ENCODE assay signal across 8 mouse cellular contexts in the genomic region with DNA sequence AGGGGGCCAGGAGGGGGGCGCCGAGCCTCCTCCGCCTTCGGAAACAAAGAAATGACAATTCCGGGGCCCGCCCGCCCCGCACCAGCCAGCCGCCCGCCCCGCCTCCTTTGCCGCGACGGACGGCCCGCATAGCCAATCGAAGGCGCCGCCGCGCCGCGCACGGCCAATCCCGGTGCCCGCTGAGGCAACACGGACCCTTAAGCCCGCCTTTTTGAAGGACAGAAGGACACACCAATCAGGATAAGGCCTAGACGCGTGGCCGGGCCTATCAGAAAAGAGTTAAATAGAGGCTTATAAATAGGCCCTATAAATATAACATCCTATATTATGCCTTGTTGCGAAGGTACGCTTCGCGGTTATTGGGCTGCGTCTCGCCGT. TPM values are rescaled to one million over a fixed set of nuclear protein-coding genes. Genes with fewer than 3 reads are reported as not detected.
A peak's percentile ranks its signal among the peaks of the same experiment; 100 is the strongest.
DNase-seq lines count a peak whose midpoint lies in the region; ATAC-seq lines count a peak whose summit lies in the region.

Gene Maco1 (minus strand): TSS at position 87 of the 378 bp plus-strand sequence.

- H3K36me3 ChIP-seq in hindbrain, embryonic 16.5 days (ENCODE audit: control insufficient read depth, insufficient read depth, low read length): no peaks in the 10 kb centered on the region
- no peaks in the 10 kb centered on the region for H3K36me3 ChIP-seq in macrophage (ENCODE audit: inconsistent target)

- H3K4me2 ChIP-seq in hindbrain, embryonic 16.5 days (ENCODE audit: low read length): peak within 1 kb of the TSS; percentile 72

- WGBS in hindbrain, embryonic 16.5 days: 0% methylated on average over 38 of the region's 38 CpGs
- 0% methylated on average over 22 of the region's 38 CpGs for WGBS in macrophage (ENCODE audit: missing documents)

- peak within 1 kb of the TSS; percentile 88 for H3K4me3 ChIP-seq in hindbrain, embryonic 16.5 days (ENCODE audit: low read length)
- H3K4me3 ChIP-seq in macrophage (ENCODE audit: inconsistent target): peak within 1 kb of the TSS; percentile 40

- H3K9me3 ChIP-seq in hindbrain, embryonic 16.5 days (ENCODE audit: control insufficient read depth, low read length): no peaks in the 10 kb centered on the region

- DNase-seq in R1 (ENCODE audit: low read depth, low spot score): peak; percentile 98
- peak; percentile 99 to 100 for DNase-seq in cerebellum, postnatal 14 days
- DNase-seq in frontal cortex, postnatal 25 days (ENCODE audit: low spot score in 2 of 2): peak; percentile 100
- DNase-seq in left cerebral cortex, adult 18-20 months (ENCODE audit: low spot score in 2 of 2): peak; percentile 99 to 100
- peak; percentile 99 for DNase-seq in right cerebral cortex, adult 18-20 months
- peak; percentile 98 for DNase-seq in urinary bladder, postnatal 10 days (ENCODE audit: low spot score)

- no peaks in the 10 kb centered on the region for H3K27me3 ChIP-seq in hindbrain, embryonic 16.5 days (replicated peaks; ENCODE audit: control insufficient read depth, insufficient read depth, low read length)

- H3K9ac ChIP-seq in hindbrain, embryonic 16.5 days (ENCODE audit: low read depth, low read length): peak within 1 kb of the TSS; percentile 95

- peak; percentile 97 for ATAC-seq in hindbrain, embryonic 16.5 days

- H3K79me2 ChIP-seq in macrophage (ENCODE audit: inconsistent target): peaks cover 40% of the 10 kb centered on the region

- H3K27ac ChIP-seq in hindbrain, embryonic 16.5 days (ENCODE audit: low read depth, low read length): peak within 1 kb of the TSS; percentile 97
- peak within 1 kb of the TSS; percentile 24 for H3K27ac ChIP-seq in macrophage

- H3K4me1 ChIP-seq in hindbrain, embryonic 16.5 days (ENCODE audit: control insufficient read depth, insufficient read depth, low read depth, low read length): peaks cover 20% of the 10 kb centered on the region

RNA-seq across cellular contexts. Expression of gene Maco1, which starts in this region (rescaled TPM):
- polyA plus RNA-seq in hindbrain, embryonic 16.5 days (2015; fragmentation: Nextera tagmentation; extraction: Ambion mirVana): 75.4 and 76.6 TPM in 2 replicates
- total RNA-seq in left cerebral cortex, adult 18-20 months (2021): 10 to 100 TPM; 55.2 to 55.3 TPM
- total RNA-seq in macrophage (2018; cell fraction: chromatin; rRNA removed): 10 to 100 TPM; 18.1 to 62.3 (median 33.0) TPM
- total RNA-seq in macrophage (2018; cell fraction: cytosol; rRNA removed): 10 to 100 TPM; 10.4 to 21.7 (median 15.7) TPM
- total RNA-seq in macrophage (2018; cell fraction: nucleus; rRNA removed): 10 to 100 TPM; 16.2 to 61.4 (median 25.5) TPM
- 14.4 to 24.0 TPM (median 21.7 TPM) in 3 replicates for polyA plus RNA-seq in macrophage (2018)

Comparison
In these comparisons a context has a peak if more than half of its experiments do, and no peak if none do; other contexts are left out.
1. Peak in every context shown above with its lines: DNase-seq, ATAC-seq, H3K4me3 ChIP-seq and H3K27ac ChIP-seq.